Mouse (Mus musculus) kidney, adult 2 months (tissue): ENCODE data around the gene Gjc1.

Experiments
- CTCF ChIP-seq: fragments of 200-500 bp; conservative IDR thresholded peaks from 2 replicates; pipeline ENCODE4 v1.5.1; 2011; ENCODE audit warnings: low read depth, mild to moderate bottlenecking, control low read depth, low read length, moderate library complexity, mixed read lengths; ENCODE audit not compliant: insufficient read depth, insufficient read length
- POLR2A ChIP-seq: fragments of 200-500 bp; IDR thresholded peaks from one replicate; pipeline ENCODE4 v1.6.1; 2011; ENCODE audit warnings: low read depth, low read length, control low read depth

GRCm38 (mm10) chr11:102835549-102835948 lies 16.0 kb upstream of the Gjc1 start, which contains the start of gene Higd1b:
- TF ChIP-seq POLR2A = no peak
- TF ChIP-seq CTCF = no peak
